25 mouse cellular contexts compared by ENCODE assay signal in genomic region chr12:64474590-64474989, GRCm38 (mm10). TPM values are rescaled to one million over a fixed set of nuclear protein-coding genes. Genes with fewer than 3 reads are reported as not detected.
"Had no signal": no experiment of that assay in that cellular context is flagged by ENCODE, and none has a peak within 500 bp of the region (broad histone marks: within the 10 kb centered on the region; RNA-seq: fewer than 3 reads in every experiment).

Gene Fscb, minus strand, starts transcription at chr12:64474690.

- H3K4me1 ChIP-seq: neural tube, embryonic 12.5 days; neural tube, embryonic 13.5 days; neural tube, embryonic 15.5 days; stomach, embryonic 15.5 days had no signal

- H3K4me3 ChIP-seq: neural tube, embryonic 12.5 days; neural tube, embryonic 13.5 days; neural tube, embryonic 15.5 days; stomach, embryonic 15.5 days had no signal

- H3K36me3 ChIP-seq: neural tube, embryonic 12.5 days; neural tube, embryonic 13.5 days; neural tube, embryonic 15.5 days; stomach, embryonic 15.5 days had no signal

- H3K27me3 ChIP-seq: neural tube, embryonic 12.5 days; neural tube, embryonic 13.5 days; neural tube, embryonic 15.5 days; stomach, embryonic 15.5 days had no signal

- H3K27ac ChIP-seq: neural tube, embryonic 12.5 days; neural tube, embryonic 13.5 days; neural tube, embryonic 15.5 days; stomach, embryonic 15.5 days; stomach, postnatal 0 days had no signal

- DNase-seq: retina, postnatal 1 day; right cerebral cortex, adult 18-20 months; right cerebral cortex, postnatal 14 days; right cerebral cortex, postnatal 25 days; right cerebral cortex, postnatal 4 days; spleen, adult 18-20 months; thymus, adult 18-20 months; thymus, adult 2 months; thymus, postnatal 14 days; thymus, postnatal 25 days; thymus, postnatal 36 days; thymus, postnatal 4 days had no signal

RNA-seq across cellular contexts. Expression of gene Fscb, which starts in this region (rescaled TPM):
- polyA plus RNA-seq: neural tube, embryonic 11.5 days; neural tube, embryonic 12.5 days; neural tube, embryonic 13.5 days; neural tube, embryonic 14.5 days; neural tube, embryonic 15.5 days; small intestine, adult 2 months; spleen, adult 2 months; stomach, embryonic 14.5 days; stomach, embryonic 15.5 days; stomach, embryonic 16.5 days; stomach, postnatal 0 days; thymus, adult 2 months; thymus, postnatal 0 days; urinary bladder, adult 2 months had no signal
